Mouse (Mus musculus): ENCODE data around the gene Syne1. TPM values are rescaled to one million over a fixed set of nuclear protein-coding genes. Genes with fewer than 3 reads are reported as not detected.

Syne1 gene
- polyA plus RNA-seq, 1 experiment from 2014 or later, result 5.7 TPM

- H3K27ac ChIP-seq (ENCODE audit: low read depth, low read length), result no peak overlapping the region
- no peaks in the 10 kb centered on the region for H3K4me1 ChIP-seq (replicated peaks; ENCODE audit: control insufficient read depth, insufficient read depth, low read length)
- H3K9ac ChIP-seq (ENCODE audit: low read depth, low read length), result no peak overlapping the region
- ATAC-seq (replicated peaks; ENCODE audit: low FRiP score), result no peak
- WGBS, result 64% methylated on average over 3 of the region's 3 CpGs
- DNase-seq (ENCODE audit: low spot score), result no peak
- H3K27me3 ChIP-seq (replicated peaks; ENCODE audit: control insufficient read depth, insufficient read depth, low read length), result no peaks in the 10 kb centered on the region
- H3K4me2 ChIP-seq, result no peak overlapping the region
- H3K9me3 ChIP-seq (ENCODE audit: control insufficient read depth, low read length), result no peaks in the 10 kb centered on the region
- no peaks in the 10 kb centered on the region for H3K36me3 ChIP-seq (ENCODE audit: control insufficient read depth, insufficient read depth, low read length)
- no peak overlapping the region for H3K4me3 ChIP-seq (ENCODE audit: low read depth, low read length)
Observed at GRCm38 (mm10) chr10:4977374-4977773, 573.9 kb downstream of the Syne1 start.

- H3K9ac ChIP-seq (ENCODE audit: low read depth, low read length), result no peak overlapping the region
- no peak overlapping the region for H3K4me3 ChIP-seq (ENCODE audit: low read depth, low read length)
- no peak overlapping the region for H3K4me2 ChIP-seq
- no peaks in the 10 kb centered on the region for H3K36me3 ChIP-seq (ENCODE audit: control insufficient read depth, insufficient read depth, low read length)
- 77% methylated on average over 2 of the region's 2 CpGs for WGBS
- no peaks in the 10 kb centered on the region for H3K27me3 ChIP-seq (replicated peaks; ENCODE audit: control insufficient read depth, insufficient read depth, low read length)
- H3K9me3 ChIP-seq (ENCODE audit: control insufficient read depth, low read length), result no peaks in the 10 kb centered on the region
- ATAC-seq (replicated peaks; ENCODE audit: low FRiP score), result no peak
- H3K27ac ChIP-seq (ENCODE audit: low read depth, low read length), result no peak overlapping the region
- H3K4me1 ChIP-seq (replicated peaks; ENCODE audit: control insufficient read depth, insufficient read depth, low read length), result no peaks in the 10 kb centered on the region
- no peak for DNase-seq (ENCODE audit: low spot score)
Observed at GRCm38 (mm10) chr10:4976557-4976956, 574.7 kb downstream of the Syne1 start.

- Histone ChIP-seq H3K27me3 (replicated peaks; ENCODE audit: control insufficient read depth, insufficient read depth, low read length) (no peaks in the 10 kb centered on the region), H3K9ac (ENCODE audit: low read depth, low read length) (no peak overlapping the region), H3K4me1 (replicated peaks; ENCODE audit: control insufficient read depth, insufficient read depth, low read length) (no peaks in the 10 kb centered on the region), H3K9me3 (ENCODE audit: control insufficient read depth, low read length) (no peaks in the 10 kb centered on the region), H3K4me3 (ENCODE audit: low read depth, low read length) (no peak overlapping the region), H3K27ac (ENCODE audit: low read depth, low read length) (no peak overlapping the region), H3K4me2 (no peak overlapping the region), H3K36me3 (ENCODE audit: control insufficient read depth, insufficient read depth, low read length) (no peaks in the 10 kb centered on the region)
- ATAC-seq (replicated peaks; ENCODE audit: low FRiP score), result no peak
- WGBS, result 88% methylated on average over 4 of the region's 4 CpGs
- DNase-seq (ENCODE audit: low spot score), result no peak
Observed at GRCm38 (mm10) chr10:4974246-4974645, 577.0 kb downstream of the Syne1 start.

GRCm38 (mm10) chr10:4972026-4972425 is 579.3 kb downstream of the Syne1 start:
- no peak overlapping the region for H3K9ac ChIP-seq (ENCODE audit: low read depth, low read length)
- WGBS, result 77% methylated on average over 2 of the region's 2 CpGs

GRCm38 (mm10) chr10:4971586-4971985 is 579.7 kb downstream of the Syne1 start:
- Histone ChIP-seq H3K9me3 (ENCODE audit: control insufficient read depth, low read length) (no peaks in the 10 kb centered on the region), H3K36me3 (ENCODE audit: control insufficient read depth, insufficient read depth, low read length) (no peaks in the 10 kb centered on the region), H3K9ac (ENCODE audit: low read depth, low read length) (no peak overlapping the region), H3K4me3 (ENCODE audit: low read depth, low read length) (no peak overlapping the region), H3K4me2 (no peak overlapping the region), H3K4me1 (replicated peaks; ENCODE audit: control insufficient read depth, insufficient read depth, low read length) (no peaks in the 10 kb centered on the region), H3K27me3 (replicated peaks; ENCODE audit: control insufficient read depth, insufficient read depth, low read length) (no peaks in the 10 kb centered on the region), H3K27ac (ENCODE audit: low read depth, low read length) (no peak overlapping the region)
- ATAC-seq (replicated peaks; ENCODE audit: low FRiP score) (no peak), DNase-seq (ENCODE audit: low spot score) (no peak)

More at GRCm38 (mm10) chr10:4972026-4972425, 579.3 kb downstream of the Syne1 start:
- Histone ChIP-seq H3K4me2 (no peak overlapping the region), H3K4me3 (ENCODE audit: low read depth, low read length) (no peak overlapping the region), H3K4me1 (replicated peaks; ENCODE audit: control insufficient read depth, insufficient read depth, low read length) (no peaks in the 10 kb centered on the region), H3K36me3 (ENCODE audit: control insufficient read depth, insufficient read depth, low read length) (no peaks in the 10 kb centered on the region), H3K9me3 (ENCODE audit: control insufficient read depth, low read length) (no peaks in the 10 kb centered on the region), H3K27me3 (replicated peaks; ENCODE audit: control insufficient read depth, insufficient read depth, low read length) (no peaks in the 10 kb centered on the region), H3K27ac (ENCODE audit: low read depth, low read length) (no peak overlapping the region)
- DNase-seq (ENCODE audit: low spot score), result no peak
- no peak for ATAC-seq (replicated peaks; ENCODE audit: low FRiP score)

GRCm38 (mm10) chr10:4971156-4971555 is 580.1 kb downstream of the Syne1 start:
- Histone ChIP-seq H3K36me3 (ENCODE audit: control insufficient read depth, insufficient read depth, low read length) (no peaks in the 10 kb centered on the region), H3K9me3 (ENCODE audit: control insufficient read depth, low read length) (no peaks in the 10 kb centered on the region), H3K4me3 (ENCODE audit: low read depth, low read length) (no peak overlapping the region)

More at GRCm38 (mm10) chr10:4971156-4971555, 580.1 kb downstream of the Syne1 start:
- Histone ChIP-seq H3K27me3 (replicated peaks; ENCODE audit: control insufficient read depth, insufficient read depth, low read length) (no peaks in the 10 kb centered on the region), H3K9ac (ENCODE audit: low read depth, low read length) (no peak overlapping the region), H3K4me2 (no peak overlapping the region), H3K27ac (ENCODE audit: low read depth, low read length) (no peak overlapping the region), H3K4me1 (replicated peaks; ENCODE audit: control insufficient read depth, insufficient read depth, low read length) (no peaks in the 10 kb centered on the region)
- 82% methylated on average over 7 of the region's 7 CpGs for WGBS
- DNase-seq (ENCODE audit: low spot score) (no peak), ATAC-seq (replicated peaks; ENCODE audit: low FRiP score) (no peak)

Other genes starting within 250 kb of the Syne1 start
- gene Myct1, start 42.3 kb upstream of the Syne1 start, polyA plus RNA-seq (2014; fragmentation: Nextera tagmentation; extraction: Ambion mirVana), result 4.4 and 4.9 TPM in 2 replicates
- gene Vip, start 87.7 kb upstream of the Syne1 start, polyA plus RNA-seq (2014; fragmentation: Nextera tagmentation; extraction: Ambion mirVana), result not detected in 2 replicates